Mouse (Mus musculus) forebrain, embryonic 13.5 days (tissue): Measurements from ENCODE around the gene Ccdc180. TPM values are rescaled to one million over a fixed set of nuclear protein-coding genes. Genes with fewer than 3 reads are reported as not detected.

ENCODE experiments used
- ATAC-seq: fragments of 200-750 bp; cut with Nextera tagmentation; 2 replicates; pipeline ENCODE4 v1.8.0; 2017
- H3K27ac ChIP-seq: fragments of 300-500 bp; sonication (generic); 2 replicates; pipeline ENCODE4 v1.5.1; 2015; ENCODE audit warnings: inconsistent platforms, mild to moderate bottlenecking, moderate library complexity
- H3K27me3 ChIP-seq: fragments of 300-500 bp; sonication (generic); 2 replicates; pipeline ENCODE4 v1.6.1; 2015; ENCODE audit warnings: mild to moderate bottlenecking, inconsistent platforms
- H3K36me3 ChIP-seq: fragments of 300-500 bp; sonication (generic); 2 replicates; pipeline ENCODE4 v1.6.1; 2015; ENCODE audit warnings: mild to moderate bottlenecking, inconsistent platforms; ENCODE audit not compliant: poor library complexity, severe bottlenecking
- H3K4me1 ChIP-seq: fragments of 300-500 bp; sonication (generic); 2 replicates; pipeline ENCODE4 v1.6.1; 2015; ENCODE audit warnings: inconsistent platforms
- H3K4me2 ChIP-seq: fragments of 300-500 bp; sonication (generic); 2 replicates; pipeline ENCODE4 v1.6.1; 2015; ENCODE audit warnings: inconsistent platforms, mild to moderate bottlenecking, moderate library complexity
- H3K4me3 ChIP-seq: fragments of 300-500 bp; sonication (generic); 2 replicates; pipeline ENCODE4 v1.5.1; 2015; ENCODE audit warnings: mild to moderate bottlenecking, inconsistent platforms
- H3K9ac ChIP-seq: fragments of 300-500 bp; sonication (generic); 2 replicates; pipeline ENCODE4 v1.6.1; 2015; ENCODE audit warnings: mild to moderate bottlenecking, inconsistent platforms
- H3K9me3 ChIP-seq: fragments of 300-500 bp; sonication (generic); replicated peaks from 2 replicates; pipeline ENCODE4 v1.6.1; 2016; ENCODE audit warnings: inconsistent platforms
- WGBS: fragments of 180-500 bp; shearing (Covaris S2); methylation state at CpG from one replicate; pipeline ENCODE4 v1.1.7; 2015; 5-methylcytosine and 5-hydroxymethylcytosine counted together
- polyA plus RNA-seq: library from polyadenylated mRNA; unstranded; fragments of >200 nt; fragmentation: Nextera tagmentation; extraction: Ambion mirVana; gene quantifications from 2 replicates; pipeline ENCODE4 v1.2.1, GENCODE M21; 2015

Gene Ccdc180
- 0.25 and 0.52 TPM in 2 replicates for polyA plus RNA-seq

- Histone ChIP-seq H3K27me3 (no peaks in the 10 kb centered on the region), H3K36me3 (no peaks in the 10 kb centered on the region), H3K4me2 (peak within 1 kb of the TSS; percentile 41), H3K9ac (no peak within 1 kb of the TSS), H3K27ac (no peak within 1 kb of the TSS), H3K9me3 (no peaks in the 10 kb centered on the region), H3K4me1 (peaks cover 11% of the 10 kb centered on the region), H3K4me3 (no peak within 1 kb of the TSS)
- 12% methylated on average over 19 of the region's 19 CpGs for WGBS
- ATAC-seq: peak; percentile 51; the same call in 1 of the 2 replicates
Observed at GRCm38 (mm10) chr4:45890066-45890761, at the start of gene Ccdc180. Gene Ccdc180 (plus strand): TSS chr4:45890303.

- H3K9me3 ChIP-seq: no peaks in the 10 kb centered on the region
- H3K27me3 ChIP-seq: no peaks in the 10 kb centered on the region
- WGBS: 48% methylated on average over 14 of the region's 14 CpGs
- no peak overlapping the region for H3K9ac ChIP-seq
- H3K27ac ChIP-seq: no peak overlapping the region
- no peaks in the 10 kb centered on the region for H3K36me3 ChIP-seq
- peak overlapping the region; percentile 17; the same call in 1 of the 2 replicates for H3K4me2 ChIP-seq
- no peak for ATAC-seq
- H3K4me3 ChIP-seq: no peak overlapping the region
- 0 out of 2 replicates have a peak, but pooled peaks cover under 1% of the 10 kb centered on the region for H3K4me1 ChIP-seq
Observed at GRCm38 (mm10) chr4:45844355-45844754, 45.7 kb upstream of the Ccdc180 start.

- Histone ChIP-seq H3K27ac (no peak overlapping the region), H3K36me3 (no peaks in the 10 kb centered on the region), H3K9me3 (no peaks in the 10 kb centered on the region), H3K4me3 (no peak overlapping the region), H3K4me2 (no peak overlapping the region), H3K9ac (no peak overlapping the region), H3K27me3 (peaks cover 2% of the 10 kb centered on the region; the same call in 1 of the 2 replicates), H3K4me1 (0 out of 2 replicates have a peak, but pooled peaks cover 8% of the 10 kb centered on the region)
- ATAC-seq: no peak
- 96% methylated on average over 2 of the region's 2 CpGs for WGBS
Observed at GRCm38 (mm10) chr4:45846263-45846662, 43.8 kb upstream of the Ccdc180 start.

GRCm38 (mm10) chr4:45848109-45848824 is 41.8 kb upstream of the Ccdc180 start, which contains the start of gene Stra6l:
Gene Stra6l (plus strand): TSS chr4:45848664.
- Histone ChIP-seq H3K4me1 (peaks cover 15% of the 10 kb centered on the region; the same call in 1 of the 2 replicates), H3K27me3 (peaks cover 2% of the 10 kb centered on the region; the same call in 1 of the 2 replicates), H3K36me3 (no peaks in the 10 kb centered on the region), H3K27ac (no peak within 1 kb of the TSS), H3K4me2 (no peak within 1 kb of the TSS), H3K9ac (no peak within 1 kb of the TSS), H3K4me3 (no peak within 1 kb of the TSS), H3K9me3 (no peaks in the 10 kb centered on the region)
- ATAC-seq: no peak
- 82% methylated on average over 10 of the region's 10 CpGs for WGBS

GRCm38 (mm10) chr4:45848825-45849156 is 41.3 kb upstream of the Ccdc180 start:
- no peak overlapping the region for H3K27ac ChIP-seq
- no peaks in the 10 kb centered on the region for H3K36me3 ChIP-seq
- no peak overlapping the region for H3K9ac ChIP-seq
- no peak overlapping the region for H3K4me3 ChIP-seq
- H3K4me2 ChIP-seq: no peak overlapping the region
- H3K9me3 ChIP-seq: no peaks in the 10 kb centered on the region
- WGBS: 50% methylated on average over 10 of the region's 10 CpGs
- H3K27me3 ChIP-seq: peaks cover 2% of the 10 kb centered on the region; the same call in 1 of the 2 replicates
- no peak for ATAC-seq
- peaks cover 15% of the 10 kb centered on the region; the same call in 1 of the 2 replicates for H3K4me1 ChIP-seq

- ATAC-seq: no peak
- Histone ChIP-seq H3K36me3 (no peaks in the 10 kb centered on the region), H3K27me3 (peaks cover 2% of the 10 kb centered on the region; the same call in 1 of the 2 replicates), H3K9me3 (no peaks in the 10 kb centered on the region), H3K27ac (no peak overlapping the region), H3K4me3 (no peak overlapping the region), H3K9ac (no peak overlapping the region), H3K4me2 (no peak overlapping the region), H3K4me1 (peaks cover 15% of the 10 kb centered on the region; the same call in 1 of the 2 replicates)
- 29% methylated on average over 1 of the region's 1 CpGs for WGBS
Observed at GRCm38 (mm10) chr4:45849419-45849818, 40.7 kb upstream of the Ccdc180 start.

GRCm38 (mm10) chr4:45851640-45852051 is 38.5 kb upstream of the Ccdc180 start:
- WGBS: 51% methylated on average over 3 of the region's 3 CpGs

GRCm38 (mm10) chr4:45853496-45854246 is 36.4 kb upstream of the Ccdc180 start:
- no peaks in the 10 kb centered on the region for H3K36me3 ChIP-seq
- no peak overlapping the region for H3K4me2 ChIP-seq
- no peak for ATAC-seq

More at GRCm38 (mm10) chr4:45851640-45852051, 38.5 kb upstream of the Ccdc180 start:
- H3K36me3 ChIP-seq: no peaks in the 10 kb centered on the region
- H3K27ac ChIP-seq: no peak overlapping the region
- H3K4me2 ChIP-seq: no peak overlapping the region
- no peak overlapping the region for H3K4me3 ChIP-seq
- H3K4me1 ChIP-seq: peaks cover 17% of the 10 kb centered on the region; the same call in 1 of the 2 replicates
- H3K9ac ChIP-seq: no peak overlapping the region
- H3K9me3 ChIP-seq: 0 out of 2 replicates have a peak, but pooled peaks cover 3% of the 10 kb centered on the region
- H3K27me3 ChIP-seq: peaks cover 6% of the 10 kb centered on the region; the same call in 1 of the 2 replicates
- ATAC-seq: no peak

GRCm38 (mm10) chr4:45855803-45856424 is 34.2 kb upstream of the Ccdc180 start:
- Histone ChIP-seq H3K4me3 (no peak overlapping the region), H3K27me3 (peaks cover 4% of the 10 kb centered on the region; the same call in 1 of the 2 replicates), H3K27ac (no peak overlapping the region), H3K4me1 (peaks cover 9% of the 10 kb centered on the region; the same call in 1 of the 2 replicates), H3K9ac (no peak overlapping the region), H3K4me2 (no peak overlapping the region), H3K9me3 (peaks cover 9% of the 10 kb centered on the region; the same call in 1 of the 2 replicates), H3K36me3 (no peaks in the 10 kb centered on the region)
- ATAC-seq: peak; percentile 85
- WGBS: 42% methylated on average over 19 of the region's 19 CpGs

More at GRCm38 (mm10) chr4:45853496-45854246, 36.4 kb upstream of the Ccdc180 start:
- 0 out of 2 replicates have a peak, but pooled peaks cover 3% of the 10 kb centered on the region for H3K9me3 ChIP-seq
- H3K27ac ChIP-seq: no peak overlapping the region; the same call in 1 of the 2 replicates
- peaks cover 17% of the 10 kb centered on the region; the same call in 1 of the 2 replicates for H3K4me1 ChIP-seq
- 0 out of 2 replicates have a peak overlapping the region, but pooled peaks have one; percentile 8 for H3K9ac ChIP-seq
- no peak overlapping the region for H3K4me3 ChIP-seq
- peaks cover 6% of the 10 kb centered on the region; the same call in 1 of the 2 replicates for H3K27me3 ChIP-seq
- WGBS: 83% methylated on average over 15 of the region's 15 CpGs

GRCm38 (mm10) chr4:45861160-45861559 is 28.9 kb upstream of the Ccdc180 start:
- WGBS: 58% methylated on average over 5 of the region's 5 CpGs
- Histone ChIP-seq H3K27me3 (0 out of 2 replicates have a peak, but pooled peaks cover 2% of the 10 kb centered on the region), H3K9me3 (peaks cover 6% of the 10 kb centered on the region; the same call in 1 of the 2 replicates), H3K36me3 (no peaks in the 10 kb centered on the region), H3K4me2 (no peak overlapping the region), H3K4me3 (no peak overlapping the region), H3K9ac (no peak overlapping the region), H3K4me1 (no peaks in the 10 kb centered on the region), H3K27ac (no peak overlapping the region)
- ATAC-seq: no peak

GRCm38 (mm10) chr4:45867416-45867815 is 22.7 kb upstream of the Ccdc180 start:
- no peaks in the 10 kb centered on the region for H3K9me3 ChIP-seq
- H3K4me2 ChIP-seq: no peak overlapping the region
- 52% methylated on average over 8 of the region's 8 CpGs for WGBS
- H3K4me1 ChIP-seq: peaks cover 5% of the 10 kb centered on the region
- H3K9ac ChIP-seq: no peak overlapping the region
- H3K27ac ChIP-seq: no peak overlapping the region
- H3K27me3 ChIP-seq: 0 out of 2 replicates have a peak, but pooled peaks cover 5% of the 10 kb centered on the region
- H3K4me3 ChIP-seq: no peak overlapping the region
- ATAC-seq: no peak
- no peaks in the 10 kb centered on the region for H3K36me3 ChIP-seq
